In genomic region chr2:144268446-144269305, GRCm38 (mm10) we compare ENCODE assay signal across 8 mouse cellular contexts. TPM values are rescaled to one million over a fixed set of nuclear protein-coding genes. Genes with fewer than 3 reads are reported as not detected.
A peak's percentile ranks its signal among the peaks of the same experiment; 100 is the strongest.
DNase-seq lines count a peak whose midpoint lies in the region; ATAC-seq and TF ChIP-seq lines count a peak whose summit lies in the region.

No protein-coding gene starts in this region.

- no peak for ATAC-seq in kidney, embryonic 15.5 days (replicated peaks; ENCODE audit: low FRiP score)
- ATAC-seq in intestine, embryonic 14.5 days (replicated peaks; ENCODE audit: low FRiP score, low TSS enrichment, low read depth): no peak
- no peak for ATAC-seq in midbrain, postnatal 0 days (ENCODE audit: low FRiP score)

- no peak for DNase-seq in kidney, postnatal 25 days
- DNase-seq in intestine, embryonic 14.5 days (ENCODE audit: low spot score): no peak
- no peak for DNase-seq in midbrain, postnatal 0 days (ENCODE audit: low spot score)
- no peak for DNase-seq in adrenal gland, postnatal 25 days
- no peak for DNase-seq in B cell, adult 2 months
- DNase-seq in left cerebral cortex, adult 9 months (ENCODE audit: low spot score in 2 of 2): no peak

- 9% methylated on average over 6 of the region's 6 CpGs for WGBS in kidney, embryonic 15.5 days
- WGBS in intestine, embryonic 14.5 days: 8% methylated on average over 6 of the region's 6 CpGs
- 14% methylated on average over 6 of the region's 6 CpGs for WGBS in midbrain, postnatal 0 days

- no peak for TF ChIP-seq POLR2A in cortical plate, adult 2 months (IDR thresholded peaks at IDR 0.05; ENCODE audit: extremely low read depth, insufficient read depth, low read length)

- H3K4me2 ChIP-seq in kidney, embryonic 15.5 days: peak overlapping the region; percentile 68
- H3K4me2 ChIP-seq in intestine, embryonic 14.5 days (ENCODE audit: low read length): peak overlapping the region; percentile 78
- H3K4me2 ChIP-seq in midbrain, postnatal 0 days (ENCODE audit: low read depth, low read length, poor library complexity, severe bottlenecking): peak overlapping the region; percentile 68

- H3K9ac ChIP-seq in kidney, embryonic 15.5 days: peak overlapping the region; percentile 95
- peak overlapping the region; percentile 99 for H3K9ac ChIP-seq in intestine, embryonic 14.5 days (ENCODE audit: low read length)
- no peak overlapping the region; the same call in 1 of the 2 replicates for H3K9ac ChIP-seq in midbrain, postnatal 0 days (replicated peaks; ENCODE audit: low read length, poor library complexity, severe bottlenecking)

- peaks cover 13% of the 10 kb centered on the region for H3K36me3 ChIP-seq in kidney, embryonic 15.5 days
- H3K36me3 ChIP-seq in intestine, embryonic 14.5 days (ENCODE audit: control insufficient read depth, insufficient read depth, low read length): peaks cover 23% of the 10 kb centered on the region
- no peaks in the 10 kb centered on the region for H3K36me3 ChIP-seq in midbrain, postnatal 0 days (ENCODE audit: insufficient read depth, low read length)

- no peaks in the 10 kb centered on the region for H3K9me3 ChIP-seq in kidney, embryonic 15.5 days (replicated peaks)
- H3K9me3 ChIP-seq in intestine, embryonic 14.5 days (ENCODE audit: control insufficient read depth, low read length): no peaks in the 10 kb centered on the region
- H3K9me3 ChIP-seq in midbrain, postnatal 0 days (ENCODE audit: low read length): no peaks in the 10 kb centered on the region

- H3K4me1 ChIP-seq in kidney, embryonic 15.5 days: peaks cover 41% of the 10 kb centered on the region
- 0 out of 2 replicates have a peak, but pooled peaks cover 2% of the 10 kb centered on the region for H3K4me1 ChIP-seq in cortical plate, adult 2 months (ENCODE audit: control insufficient read depth, insufficient read depth, low read length)
- H3K4me1 ChIP-seq in intestine, embryonic 14.5 days (replicated peaks; ENCODE audit: control insufficient read depth, insufficient read depth, low read length): peaks cover 29% of the 10 kb centered on the region
- H3K4me1 ChIP-seq in midbrain, postnatal 0 days (ENCODE audit: insufficient read depth, low read length): peaks cover 9% of the 10 kb centered on the region; the same call in 1 of the 2 replicates

- no peaks in the 10 kb centered on the region for H3K27me3 ChIP-seq in kidney, embryonic 15.5 days
- H3K27me3 ChIP-seq in intestine, embryonic 14.5 days (replicated peaks; ENCODE audit: control insufficient read depth, insufficient read depth, low read length): no peaks in the 10 kb centered on the region
- H3K27me3 ChIP-seq in midbrain, postnatal 0 days (ENCODE audit: insufficient read depth, low read length): no peaks in the 10 kb centered on the region

- TF ChIP-seq CTCF in cortical plate, adult 2 months (IDR thresholded peaks at IDR 0.05; ENCODE audit: extremely low read depth, insufficient read depth, low read length): no peak
- no peak for TF ChIP-seq CTCF in midbrain, postnatal 0 days (IDR thresholded peaks at IDR 0.05)

- no peak overlapping the region; the same call in 1 of the 2 replicates for H3K27ac ChIP-seq in kidney, embryonic 15.5 days
- H3K27ac ChIP-seq in cortical plate, adult 2 months (ENCODE audit: insufficient read depth, low read length): no peak overlapping the region
- 0 out of 2 replicates have a peak overlapping the region, but pooled peaks have one; percentile 18 for H3K27ac ChIP-seq in intestine, embryonic 14.5 days (ENCODE audit: low read depth)
- H3K27ac ChIP-seq in midbrain, postnatal 0 days (ENCODE audit: low read depth, low read length): no peak overlapping the region

- peak overlapping the region; percentile 81 for H3K4me3 ChIP-seq in kidney, embryonic 15.5 days (replicated peaks)
- H3K4me3 ChIP-seq in cortical plate, adult 2 months (ENCODE audit: insufficient read depth, low read length): peak overlapping the region; percentile 16; the same call in 1 of the 2 replicates
- H3K4me3 ChIP-seq in intestine, embryonic 14.5 days (ENCODE audit: low read depth, low read length): peak overlapping the region; percentile 93
- H3K4me3 ChIP-seq in midbrain, postnatal 0 days (ENCODE audit: low read depth, low read length): peak overlapping the region; percentile 95

RNA-seq across cellular contexts. Expression of gene Mgme1, which starts 1.8 kb away (rescaled TPM):
- polyA plus RNA-seq in kidney, embryonic 15.5 days (2015; fragmentation: Nextera tagmentation; extraction: Ambion mirVana): 24.2 and 25.3 TPM in 2 replicates
- 5.6 and 5.9 TPM in 2 replicates for polyA plus RNA-seq in cortical plate, adult 2 months (2012; rRNA removed)
- 21.1 and 22.9 TPM in 2 replicates for polyA plus RNA-seq in intestine, embryonic 14.5 days (2014; fragmentation: Nextera tagmentation; extraction: Ambion mirVana)
- total RNA-seq in midbrain, postnatal 0 days (2014; rRNA removed): 4.3 and 4.4 TPM in 2 replicates
- polyA plus RNA-seq in midbrain, postnatal 0 days (2015; fragmentation: Nextera tagmentation; extraction: Ambion mirVana): 5.6 and 6.2 TPM in 2 replicates
- total RNA-seq in adrenal gland, postnatal 25 days (2021): 25.8 and 26.8 TPM in 2 replicates

RNA-seq across cellular contexts. Expression of gene Snx5, which starts 2.0 kb away (rescaled TPM):
- 125 and 129 TPM in 2 replicates for polyA plus RNA-seq in kidney, embryonic 15.5 days (2015; fragmentation: Nextera tagmentation; extraction: Ambion mirVana)
- 84.6 and 85.6 TPM in 2 replicates for polyA plus RNA-seq in cortical plate, adult 2 months (2012; rRNA removed)
- 134 and 139 TPM in 2 replicates for polyA plus RNA-seq in intestine, embryonic 14.5 days (2014; fragmentation: Nextera tagmentation; extraction: Ambion mirVana)
- total RNA-seq in midbrain, postnatal 0 days (2014; rRNA removed): 62.3 and 69.0 TPM in 2 replicates
- 57.2 and 58.0 TPM in 2 replicates for polyA plus RNA-seq in midbrain, postnatal 0 days (2015; fragmentation: Nextera tagmentation; extraction: Ambion mirVana)
- total RNA-seq in adrenal gland, postnatal 25 days (2021): 91.6 and 107 TPM in 2 replicates

Comparison
In these comparisons a context has a peak if more than half of its experiments do, and no peak if none do; other contexts are left out.
1. H3K4me3 ChIP-seq: peak in every context shown above with its lines; median percentile 95 in midbrain, postnatal 0 days; 93 in intestine, embryonic 14.5 days; 81 in kidney, embryonic 15.5 days; 16 in cortical plate, adult 2 months.